Mouse (Mus musculus): ENCODE results near the gene Tnfsfm13. TPM values are rescaled to one million over a fixed set of nuclear protein-coding genes. Genes with fewer than 3 reads are reported as not detected.

Tnfsfm13 gene
- polyA plus RNA-seq, 1 experiment from 2014 or later: 1.1 TPM

MicroRNAs within 50 kb of the gene (microRNA counts, 519-probe panel; counts per million panel counts)
- not detected for microRNA mmu-miR-1934
- 3,437 counts per million, percentile 22 among the panel's probes with 10 or more counts for microRNA mmu-miR-467f

Other genes starting within 250 kb of the Tnfsfm13 start
- gene Dnah2, start 147.0 kb downstream of the Tnfsfm13 start, polyA plus RNA-seq (2014; fragmentation: Nextera tagmentation; extraction: Ambion mirVana): 0.68 and 1.6 TPM in 2 replicates
- 12.2 and 15.5 TPM in 2 replicates for gene Efnb3, start 135.9 kb downstream of the Tnfsfm13 start, polyA plus RNA-seq (2014; fragmentation: Nextera tagmentation; extraction: Ambion mirVana)
- gene Wrap53, start 115.8 kb downstream of the Tnfsfm13 start, polyA plus RNA-seq (2014; fragmentation: Nextera tagmentation; extraction: Ambion mirVana): 36.6 and 37.8 TPM in 2 replicates
- 156 and 159 TPM in 2 replicates for gene Trp53, start 115.7 kb downstream of the Tnfsfm13 start, polyA plus RNA-seq (2014; fragmentation: Nextera tagmentation; extraction: Ambion mirVana)
- gene Atp1b2, start 90.2 kb downstream of the Tnfsfm13 start, polyA plus RNA-seq (2014; fragmentation: Nextera tagmentation; extraction: Ambion mirVana): 11.7 and 13.1 TPM in 2 replicates
- 0.17 TPM in 1 of 2 replicates, not detected in the other for gene Shbg, start 78.2 kb downstream of the Tnfsfm13 start, polyA plus RNA-seq (2014; fragmentation: Nextera tagmentation; extraction: Ambion mirVana)
- gene Sat2, start 74.1 kb downstream of the Tnfsfm13 start, polyA plus RNA-seq (2014; fragmentation: Nextera tagmentation; extraction: Ambion mirVana): 15.0 and 20.6 TPM in 2 replicates
- gene Fxr2, start 63.1 kb downstream of the Tnfsfm13 start, polyA plus RNA-seq (2014; fragmentation: Nextera tagmentation; extraction: Ambion mirVana): 30.1 and 31.3 TPM in 2 replicates
- not detected in 2 replicates for gene Sox15, start 40.8 kb downstream of the Tnfsfm13 start, polyA plus RNA-seq (2014; fragmentation: Nextera tagmentation; extraction: Ambion mirVana)
- gene Mpdu1, start 33.5 kb downstream of the Tnfsfm13 start, polyA plus RNA-seq (2014; fragmentation: Nextera tagmentation; extraction: Ambion mirVana): 28.0 and 45.3 TPM in 2 replicates
- 8.2 and 8.7 TPM in 2 replicates for gene Cd68, start 29.9 kb downstream of the Tnfsfm13 start, polyA plus RNA-seq (2014; fragmentation: Nextera tagmentation; extraction: Ambion mirVana)
- gene Eif4a1, start 23.7 kb downstream of the Tnfsfm13 start, polyA plus RNA-seq (2014; fragmentation: Nextera tagmentation; extraction: Ambion mirVana): 891 and 905 TPM in 2 replicates
- 85.8 and 101 TPM in 2 replicates for gene Senp3, start 14.0 kb downstream of the Tnfsfm13 start, polyA plus RNA-seq (2014; fragmentation: Nextera tagmentation; extraction: Ambion mirVana)
- gene Tnfsf13, start 10.3 kb downstream of the Tnfsfm13 start, polyA plus RNA-seq (2014; fragmentation: Nextera tagmentation; extraction: Ambion mirVana): not detected in 2 replicates
- 2.2 and 4.0 TPM in 2 replicates for gene Tnfsf12, start 249 bp downstream of the Tnfsfm13 start, polyA plus RNA-seq (2014; fragmentation: Nextera tagmentation; extraction: Ambion mirVana)
- 46.5 and 50.1 TPM in 2 replicates for gene Polr2a, start 62.5 kb upstream of the Tnfsfm13 start, polyA plus RNA-seq (2014; fragmentation: Nextera tagmentation; extraction: Ambion mirVana)
- gene Slc35g3, start 65.9 kb upstream of the Tnfsfm13 start, polyA plus RNA-seq (2014; fragmentation: Nextera tagmentation; extraction: Ambion mirVana): 0.57 and 1.1 TPM in 2 replicates
- 1.3 and 1.7 TPM in 2 replicates for gene Zbtb4, start 69.8 kb upstream of the Tnfsfm13 start, polyA plus RNA-seq (2014; fragmentation: Nextera tagmentation; extraction: Ambion mirVana)
- 1.2 and 1.5 TPM in 2 replicates for gene Chrnb1, start 99.8 kb upstream of the Tnfsfm13 start, polyA plus RNA-seq (2014; fragmentation: Nextera tagmentation; extraction: Ambion mirVana)
- gene Fgf11, start 105.8 kb upstream of the Tnfsfm13 start, polyA plus RNA-seq (2014; fragmentation: Nextera tagmentation; extraction: Ambion mirVana): 2.2 and 2.8 TPM in 2 replicates
- gene Tmem102, start 109.5 kb upstream of the Tnfsfm13 start, polyA plus RNA-seq (2014; fragmentation: Nextera tagmentation; extraction: Ambion mirVana): 0.83 and 0.93 TPM in 2 replicates
- gene Gm39566, start 119.2 kb upstream of the Tnfsfm13 start, polyA plus RNA-seq (2014; fragmentation: Nextera tagmentation; extraction: Ambion mirVana): not detected in 2 replicates
- gene Spem2, start 122.4 kb upstream of the Tnfsfm13 start, polyA plus RNA-seq (2014; fragmentation: Nextera tagmentation; extraction: Ambion mirVana): not detected in 2 replicates
- gene Spem1, start 126.1 kb upstream of the Tnfsfm13 start, polyA plus RNA-seq (2014; fragmentation: Nextera tagmentation; extraction: Ambion mirVana): 0.17 and 0.38 TPM in 2 replicates
- gene Nlgn2, start 141.7 kb upstream of the Tnfsfm13 start, polyA plus RNA-seq (2014; fragmentation: Nextera tagmentation; extraction: Ambion mirVana): 11.5 and 16.1 TPM in 2 replicates
- 268 and 276 TPM in 2 replicates for gene Tmem256, start 142.4 kb upstream of the Tnfsfm13 start, polyA plus RNA-seq (2014; fragmentation: Nextera tagmentation; extraction: Ambion mirVana)
- 62.2 and 62.6 TPM in 2 replicates for gene Plscr3, start 150.3 kb upstream of the Tnfsfm13 start, polyA plus RNA-seq (2014; fragmentation: Nextera tagmentation; extraction: Ambion mirVana)
- gene Tnk1, start 162.6 kb upstream of the Tnfsfm13 start, polyA plus RNA-seq (2014; fragmentation: Nextera tagmentation; extraction: Ambion mirVana): 0.52 TPM in 1 of 2 replicates, not detected in the other
- not detected in 2 replicates for gene Tmem95, start 181.9 kb upstream of the Tnfsfm13 start, polyA plus RNA-seq (2014; fragmentation: Nextera tagmentation; extraction: Ambion mirVana)
- gene Kctd11, start 185.3 kb upstream of the Tnfsfm13 start, polyA plus RNA-seq (2014; fragmentation: Nextera tagmentation; extraction: Ambion mirVana): 2.3 and 2.4 TPM in 2 replicates
- 0.45 and 1.4 TPM in 2 replicates for gene Acap1, start 199.4 kb upstream of the Tnfsfm13 start, polyA plus RNA-seq (2014; fragmentation: Nextera tagmentation; extraction: Ambion mirVana)
- gene 2810408A11Rik, start 204.9 kb upstream of the Tnfsfm13 start, polyA plus RNA-seq (2014; fragmentation: Nextera tagmentation; extraction: Ambion mirVana): 14.5 and 14.7 TPM in 2 replicates
- gene Neurl4, start 205.0 kb upstream of the Tnfsfm13 start, polyA plus RNA-seq (2014; fragmentation: Nextera tagmentation; extraction: Ambion mirVana): 15.0 and 20.6 TPM in 2 replicates
- 84.3 and 89.0 TPM in 2 replicates for gene Gps2, start 217.8 kb upstream of the Tnfsfm13 start, polyA plus RNA-seq (2014; fragmentation: Nextera tagmentation; extraction: Ambion mirVana)
- 1,842 and 1,860 TPM in 2 replicates for gene Eif5a, start 225.9 kb upstream of the Tnfsfm13 start, polyA plus RNA-seq (2014; fragmentation: Nextera tagmentation; extraction: Ambion mirVana)
- gene Ybx2, start 239.7 kb upstream of the Tnfsfm13 start, polyA plus RNA-seq (2014; fragmentation: Nextera tagmentation; extraction: Ambion mirVana): 3.1 and 4.8 TPM in 2 replicates

All from hindbrain, embryonic 11.5 days (tissue).